Mouse (Mus musculus): ENCODE measurements around the gene Gm17093.
"Not testable (repeated sequence)": the region's sequence is repeated elsewhere in the genome, so short reads cannot be mapped to it uniquely, and the experiment has no call there.

The Gm17093 gene

GRCm38 (mm10) chr14:44517976-44518375, at the start of gene Gm17093:
Gene Gm17093 (plus strand): TSS chr14:44518276.
- not testable (repeated sequence) for DNase-seq

GRCm38 (mm10) chr14:44492163-44492562, 25.9 kb upstream of the Gm17093 start, which contains the start of gene BC061237:
Gene BC061237 (plus strand): TSS chr14:44492463.
- DNase-seq, result not testable (repeated sequence)

GRCm38 (mm10) chr14:44547961-44548360, 29.9 kb downstream of the Gm17093 start:
- DNase-seq, result not testable (repeated sequence)

Measured in cerebellum, postnatal 14 days (tissue).